Mouse (Mus musculus) brain, embryonic 14.5 days (tissue): ENCODE data around the gene Nemf. TPM values are rescaled to one million over a fixed set of nuclear protein-coding genes. Genes with fewer than 3 reads are reported as not detected.
"Not testable (repeated sequence)": the region's sequence is repeated elsewhere in the genome, so short reads cannot be mapped to it uniquely, and the experiment has no call there.

Experiments
- DNase-seq: peaks from one replicate; pipeline ENCODE4 v3.0.0-alpha.2; 2011; ENCODE audit warnings: low read depth
- CTCF ChIP-seq: fragments of 200-500 bp; IDR thresholded peaks from 2 replicates; pipeline ENCODE4 v1.5.1; 2012; ENCODE audit warnings: inconsistent platforms, mild to moderate bottlenecking, moderate library complexity, borderline replicate concordance; ENCODE audit not compliant: insufficient read depth, insufficient read length; ENCODE audit errors: extremely low read depth
- POLR2A ChIP-seq: fragments of 200-500 bp; IDR thresholded peaks from 2 replicates; pipeline ENCODE4 v1.6.1; 2012; ENCODE audit warnings: mild to moderate bottlenecking, inconsistent platforms, borderline replicate concordance; ENCODE audit not compliant: poor library complexity, insufficient read depth, insufficient read length, severe bottlenecking; ENCODE audit errors: extremely low read depth
- polyA plus RNA-seq: library from polyadenylated mRNA; depleted of rRNA; stranded (reverse); fragments of >200 nt; gene quantifications from 2 replicates; pipeline ENCODE4 v1.2.3, GENCODE M21; 2012

Gene Nemf
- polyA plus RNA-seq, 1 experiment = 35.9 TPM

GRCm38 (mm10) chr12:69385542-69386280 lies 28.7 kb upstream of the Nemf start:
- TF ChIP-seq CTCF = no peak
- TF ChIP-seq POLR2A = no peak
- DNase-seq = no peak

- no peak for DNase-seq
- TF ChIP-seq CTCF (no peak), POLR2A (no peak)
Measured at GRCm38 (mm10) chr12:69384606-69385005, 27.6 kb upstream of the Nemf start.

GRCm38 (mm10) chr12:69382880-69383279 lies 25.9 kb upstream of the Nemf start:
- TF ChIP-seq CTCF = no peak
- TF ChIP-seq POLR2A = no peak
- no peak for DNase-seq

- no peak for DNase-seq
- TF ChIP-seq POLR2A (no peak), CTCF (no peak)
Measured at GRCm38 (mm10) chr12:69378558-69379454, 21.8 kb upstream of the Nemf start.

GRCm38 (mm10) chr12:69377636-69378035 lies 20.7 kb upstream of the Nemf start:
- DNase-seq = not testable (repeated sequence)

- TF ChIP-seq POLR2A = no peak
- no peak for TF ChIP-seq CTCF
- no peak for DNase-seq
Measured at GRCm38 (mm10) chr12:69377188-69377587, 20.2 kb upstream of the Nemf start.

- TF ChIP-seq POLR2A (no peak), CTCF (no peak)
- no peak for DNase-seq
Measured at GRCm38 (mm10) chr12:69376132-69376531, 19.2 kb upstream of the Nemf start.

- DNase-seq = peak; percentile 18
Measured at GRCm38 (mm10) chr12:69373850-69374766, 17.1 kb upstream of the Nemf start.

GRCm38 (mm10) chr12:69372731-69373331 lies 15.9 kb upstream of the Nemf start:
- peak; percentile 55 for DNase-seq
- TF ChIP-seq CTCF = no peak
- no peak for TF ChIP-seq POLR2A

More at GRCm38 (mm10) chr12:69373850-69374766, 17.1 kb upstream of the Nemf start:
- TF ChIP-seq CTCF = no peak
- TF ChIP-seq POLR2A = no peak

GRCm38 (mm10) chr12:69371854-69372671 lies 15.1 kb upstream of the Nemf start, which contains the start of the genes Arf6 and Gm9887:
Gene Arf6, plus strand, starts transcription at chr12:69372150.
Gene Gm9887, minus strand, starts transcription at chr12:69372458.
- peak; percentile 79 for TF ChIP-seq POLR2A
- no peak for TF ChIP-seq CTCF
- DNase-seq = peak; percentile 99
